Mouse (Mus musculus): ENCODE measurements at regions not wholly inside any gene's neighbourhood (a gene's known extent, or its start where the extent isn't known, plus 50 kb on each side); places are given as distances from the start of the nearest gene placed in this dataset.

DNA sequence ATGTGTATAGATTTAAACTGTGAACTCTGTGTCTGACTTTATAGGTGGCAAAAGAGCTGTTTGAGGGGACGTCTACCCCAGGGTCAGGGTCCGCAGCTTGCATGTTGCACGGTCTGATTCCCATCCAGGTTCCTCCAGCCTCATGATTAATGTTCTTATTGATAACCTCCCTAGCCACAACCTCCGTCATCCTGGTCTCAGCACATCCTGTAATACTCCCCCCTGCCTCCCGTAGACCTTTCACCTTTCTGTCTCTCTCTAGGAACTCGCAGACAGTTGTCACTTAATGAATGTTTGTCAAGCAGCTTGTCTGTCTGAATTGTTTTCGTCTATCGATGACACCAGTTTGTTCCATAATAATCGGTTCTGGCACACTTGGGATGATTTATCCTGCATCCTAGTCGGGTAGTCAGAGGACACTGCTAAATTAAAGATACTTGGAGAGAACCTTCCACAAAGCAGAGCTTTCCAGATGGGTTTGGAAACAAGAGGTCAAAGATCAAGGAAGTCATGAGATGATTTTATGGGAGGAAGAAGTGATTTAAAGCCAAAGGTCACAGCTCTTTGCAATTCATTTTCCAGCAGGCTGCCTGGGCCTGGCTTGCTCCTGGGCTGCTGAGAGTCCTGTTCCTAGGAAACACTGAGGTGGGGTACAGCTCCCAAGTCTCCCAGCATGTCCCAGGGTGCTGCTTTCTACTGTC, 435.9 kb downstream of the Prdm2 start:
- no peak for DNase-seq (ENCODE audit: low spot score in 2 of 2)

- DNase-seq (ENCODE audit: low spot score in 2 of 2) = no peak
Observed at GRCm38 (mm10) chr4:142775023-142775422, 437.8 kb downstream of the Prdm2 start.

DNA sequence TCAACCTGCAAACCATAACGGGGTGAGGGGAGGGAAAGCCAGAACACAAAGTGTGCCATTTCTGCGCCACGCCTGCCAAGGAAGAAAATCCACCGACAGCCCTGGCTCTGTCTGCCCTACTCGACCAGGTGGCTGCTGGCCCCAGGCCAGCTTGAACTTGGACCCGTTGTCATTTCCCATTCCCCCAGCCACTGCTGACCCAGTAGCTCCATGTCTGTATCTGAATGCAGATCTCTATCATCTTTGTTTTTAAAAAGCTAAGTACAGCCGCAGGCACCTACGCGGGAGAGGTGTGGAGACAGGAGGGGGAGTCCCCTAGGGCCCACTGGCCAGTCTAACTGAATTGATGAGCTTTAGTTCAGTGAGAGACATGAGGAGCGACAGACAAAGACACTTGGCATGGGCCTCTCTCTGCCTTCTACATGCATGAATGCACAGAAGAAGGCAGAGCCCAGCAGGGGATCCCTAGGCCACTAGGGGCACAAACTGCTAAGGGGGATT, 439.1 kb downstream of the Prdm2 start:
- DNase-seq (ENCODE audit: low spot score in 2 of 2) = no peak

DNA sequence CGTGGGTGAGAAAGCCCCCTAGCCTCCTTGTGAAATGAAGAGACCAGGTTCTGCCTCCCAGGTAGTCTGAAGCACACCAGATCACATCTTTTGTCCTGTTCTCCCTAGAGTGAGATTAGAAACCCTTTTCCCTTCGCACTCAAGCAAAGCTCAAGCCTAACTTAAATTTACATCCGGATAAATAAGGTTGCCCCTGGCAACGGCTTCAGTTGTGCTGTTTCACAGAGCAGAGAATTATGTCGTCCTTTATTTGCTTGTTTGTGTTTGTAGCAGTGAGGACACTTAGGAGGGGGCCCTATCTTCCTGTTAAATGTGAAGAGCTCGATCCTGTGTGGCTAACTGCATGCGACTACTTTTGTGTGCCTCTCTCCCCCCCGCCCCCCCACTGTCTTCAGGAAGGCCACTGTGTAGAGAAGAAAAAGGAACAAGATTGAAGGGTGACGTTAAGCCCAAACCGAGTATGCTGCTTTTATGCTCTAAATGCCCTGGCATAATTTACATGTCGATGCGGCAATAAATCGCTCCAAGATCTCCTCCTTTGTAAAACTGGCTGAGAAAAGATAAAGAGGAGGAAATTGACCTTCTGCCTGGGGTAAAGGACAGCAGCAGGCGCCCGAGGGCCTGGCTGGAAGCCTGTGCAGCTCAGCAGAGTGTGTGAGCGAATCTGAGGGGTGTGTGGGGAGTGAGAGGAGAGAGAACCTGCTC, 439.9 kb downstream of the Prdm2 start:
- peak; percentile 17 to 21 for DNase-seq (ENCODE audit: low spot score in 2 of 2)

- DNase-seq (ENCODE audit: low spot score in 2 of 2) = no peak
Observed at GRCm38 (mm10) chr4:142771520-142772150, 441.2 kb downstream of the Prdm2 start.

GRCm38 (mm10) chr4:142770177-142770576, 442.6 kb downstream of the Prdm2 start:
- no peak for DNase-seq (ENCODE audit: low spot score in 2 of 2)

DNA sequence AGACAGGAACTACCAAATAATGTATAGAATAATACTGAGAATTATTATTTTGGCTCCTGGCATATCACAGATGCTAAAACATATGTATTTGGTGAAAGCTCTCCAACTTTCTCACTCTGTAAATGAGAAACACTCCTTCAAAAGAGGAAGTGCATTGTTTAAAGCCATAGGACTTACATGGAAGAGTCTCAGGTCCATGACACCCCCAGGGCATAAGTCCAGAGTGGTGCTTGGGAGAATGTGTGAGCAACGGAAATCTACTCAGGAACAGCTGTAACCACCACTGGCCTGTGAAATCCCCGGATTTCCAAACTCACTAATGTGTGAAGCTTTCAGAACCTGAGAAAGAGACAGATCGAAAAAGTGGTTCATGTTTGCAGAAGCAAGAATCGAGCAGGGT, 445.1 kb downstream of the Prdm2 start:
- peak in 1 of 2 experiments; percentile 5 for DNase-seq (ENCODE audit: low spot score in 2 of 2)

DNA sequence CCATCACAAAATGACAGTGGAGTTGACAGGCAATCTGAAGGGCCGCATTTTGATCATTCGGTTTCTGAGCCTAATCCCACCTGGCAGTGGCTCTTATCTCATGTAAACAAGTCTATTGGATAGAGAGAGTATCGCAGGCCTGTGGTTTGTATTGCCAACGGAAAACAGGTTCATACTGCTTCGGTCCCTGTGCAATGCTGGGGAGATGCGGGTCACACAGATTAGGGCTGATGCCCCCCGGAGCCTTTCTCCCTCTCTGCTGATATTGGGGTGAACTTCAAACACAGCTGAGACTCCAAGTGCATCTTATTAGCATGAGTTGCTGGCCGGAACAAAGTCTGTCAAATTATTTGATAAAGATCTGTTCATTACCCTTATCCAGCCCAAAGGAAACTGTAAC, 451.2 kb downstream of the Prdm2 start:
- no peak for DNase-seq (ENCODE audit: low spot score in 2 of 2)

DNA sequence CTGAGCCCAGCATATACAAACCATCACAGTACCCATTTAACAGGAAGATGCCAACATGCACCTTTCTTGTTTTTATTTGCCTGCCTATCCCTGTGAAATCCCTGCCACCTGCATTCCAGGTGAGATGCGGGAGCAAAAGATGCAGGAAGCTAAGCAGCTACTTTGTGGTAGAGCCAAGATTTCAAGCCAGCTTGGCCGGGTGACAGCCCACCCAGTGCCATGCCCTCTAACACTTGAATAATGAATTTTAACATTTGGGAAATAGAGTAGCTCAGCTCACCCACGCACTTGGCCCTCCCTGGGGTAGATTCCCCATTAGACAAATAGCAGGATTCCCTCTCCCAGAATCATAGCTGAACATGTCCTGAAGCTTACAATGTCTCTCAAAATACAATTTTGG, 454.7 kb downstream of the Prdm2 start:
- DNase-seq (ENCODE audit: low spot score in 2 of 2) = no peak

GRCm38 (mm10) chr4:142756332-142756731, 456.5 kb downstream of the Prdm2 start:
- peak; percentile 17 to 39 for DNase-seq (ENCODE audit: low spot score in 2 of 2)

DNA sequence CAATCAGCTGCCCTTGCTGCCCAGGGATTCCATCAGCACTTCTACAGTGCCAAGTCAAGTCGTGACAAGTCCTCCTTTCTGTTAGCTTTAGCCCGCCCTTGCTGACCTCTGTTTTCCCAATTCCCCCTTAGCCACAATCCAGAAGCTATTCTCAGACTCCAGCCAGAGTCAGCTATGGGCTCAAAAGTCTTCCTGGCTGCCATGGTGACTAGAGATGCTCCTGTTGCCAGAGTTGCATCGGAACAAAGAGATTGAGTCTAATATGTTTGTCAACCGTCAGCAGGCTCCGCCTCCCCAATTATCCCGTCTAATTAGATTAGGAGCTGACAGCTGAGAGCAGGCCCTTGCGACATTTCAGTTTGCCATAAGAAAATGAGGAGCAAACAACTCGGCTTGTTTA, 462.9 kb downstream of the Prdm2 start:
- no peak for DNase-seq (ENCODE audit: low spot score in 2 of 2)

DNA sequence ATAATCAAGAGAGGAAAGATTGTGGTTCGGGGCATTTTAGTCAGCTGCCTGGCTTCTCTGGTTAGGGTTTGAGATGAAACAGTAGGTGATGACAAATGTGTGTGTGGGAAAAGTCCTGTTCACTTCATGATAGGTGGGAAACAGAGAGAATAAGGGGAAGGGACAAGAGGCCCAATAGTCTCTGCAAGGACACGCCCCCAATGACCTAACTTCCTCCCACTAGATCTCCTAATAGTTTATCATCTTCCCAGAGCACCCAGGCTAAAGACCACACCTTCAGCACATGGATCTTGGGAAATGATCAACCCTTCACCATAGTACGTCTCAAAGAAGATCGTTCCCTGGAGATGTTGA, 484.3 kb upstream of the Kazn start:
- no peak for DNase-seq (ENCODE audit: low spot score in 2 of 2)

DNA sequence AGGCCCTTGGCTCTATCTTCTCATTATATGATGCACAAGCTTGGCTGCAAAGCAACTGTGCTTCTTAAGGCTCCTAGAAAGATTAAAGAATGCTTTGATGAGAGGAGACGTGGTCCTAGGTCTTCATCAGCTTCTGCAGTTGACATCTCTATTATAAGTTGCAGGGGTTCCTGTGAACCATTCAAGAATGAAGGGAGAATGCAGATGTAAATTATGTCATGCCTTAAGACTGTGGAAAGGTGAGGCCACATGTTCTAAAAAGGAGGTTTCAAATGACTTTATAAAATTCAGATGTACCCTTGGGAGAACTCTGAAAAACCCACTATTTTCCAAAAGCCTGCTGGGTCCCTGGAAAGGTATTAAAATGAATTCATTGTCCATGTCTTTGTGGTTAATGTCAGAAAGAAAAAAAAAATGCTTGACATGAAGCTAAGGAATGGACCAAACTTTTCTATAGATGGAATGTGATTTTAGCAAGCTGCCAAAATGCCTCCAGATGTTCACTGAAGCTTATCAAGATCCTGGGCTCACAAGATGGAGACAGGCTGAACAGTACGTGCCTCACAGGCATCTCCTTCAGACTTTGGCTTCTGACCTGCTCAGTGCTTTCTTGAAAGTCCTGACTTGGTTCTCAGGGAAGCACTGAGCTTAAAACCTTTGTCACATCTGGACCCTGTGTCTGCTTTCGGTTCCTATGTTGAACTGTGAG, 483.8 kb upstream of the Kazn start:
- no peak for DNase-seq (ENCODE audit: low spot score in 2 of 2)

DNA sequence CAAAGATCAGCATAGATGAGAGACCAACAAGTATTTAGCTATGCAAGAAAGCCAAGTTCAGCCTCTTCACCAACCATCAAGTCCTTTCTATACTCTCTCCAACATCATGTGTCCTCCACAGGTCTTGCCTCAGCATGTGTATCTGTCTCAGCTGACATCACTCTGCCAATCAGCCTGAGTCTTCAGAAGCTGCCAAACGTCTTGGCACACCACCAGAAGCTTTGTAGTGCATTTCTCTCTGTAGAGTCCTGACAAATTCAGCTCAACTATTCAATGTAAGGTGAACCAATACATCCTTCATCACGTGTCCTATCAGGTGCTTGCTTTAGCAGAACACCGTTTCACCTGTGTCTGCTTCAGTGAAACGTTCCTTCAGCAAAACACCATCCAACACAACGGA, 462.4 kb upstream of the Kazn start:
- no peak for DNase-seq (ENCODE audit: low spot score in 2 of 2)

- no peak for DNase-seq (ENCODE audit: low spot score in 2 of 2)
Observed at GRCm38 (mm10) chr4:142694926-142695325, 455.7 kb upstream of the Kazn start.

DNA sequence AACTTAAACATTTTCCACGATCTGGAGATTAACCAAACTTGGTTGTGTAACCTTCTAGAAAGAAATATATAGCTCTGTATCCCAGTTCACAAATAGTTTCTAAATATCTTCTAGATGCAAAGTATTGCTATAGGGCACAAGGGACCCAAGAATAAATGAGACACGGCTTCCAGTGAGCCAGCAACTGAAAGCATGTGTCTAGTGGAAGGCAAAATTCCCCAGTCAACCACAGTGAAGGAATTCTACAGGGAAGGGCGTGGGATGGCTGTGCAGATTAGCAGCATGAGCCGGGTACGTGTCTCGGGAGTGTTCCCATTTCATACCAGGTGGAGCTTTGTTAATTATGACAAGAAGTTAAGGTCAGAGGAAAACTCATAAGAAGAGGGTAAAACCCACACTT, 449.0 kb upstream of the Kazn start:
- DNase-seq (ENCODE audit: low spot score in 2 of 2) = no peak

GRCm38 (mm10) chr4:142677426-142677825, 438.2 kb upstream of the Kazn start:
- no peak for DNase-seq (ENCODE audit: low spot score in 2 of 2)

DNA sequence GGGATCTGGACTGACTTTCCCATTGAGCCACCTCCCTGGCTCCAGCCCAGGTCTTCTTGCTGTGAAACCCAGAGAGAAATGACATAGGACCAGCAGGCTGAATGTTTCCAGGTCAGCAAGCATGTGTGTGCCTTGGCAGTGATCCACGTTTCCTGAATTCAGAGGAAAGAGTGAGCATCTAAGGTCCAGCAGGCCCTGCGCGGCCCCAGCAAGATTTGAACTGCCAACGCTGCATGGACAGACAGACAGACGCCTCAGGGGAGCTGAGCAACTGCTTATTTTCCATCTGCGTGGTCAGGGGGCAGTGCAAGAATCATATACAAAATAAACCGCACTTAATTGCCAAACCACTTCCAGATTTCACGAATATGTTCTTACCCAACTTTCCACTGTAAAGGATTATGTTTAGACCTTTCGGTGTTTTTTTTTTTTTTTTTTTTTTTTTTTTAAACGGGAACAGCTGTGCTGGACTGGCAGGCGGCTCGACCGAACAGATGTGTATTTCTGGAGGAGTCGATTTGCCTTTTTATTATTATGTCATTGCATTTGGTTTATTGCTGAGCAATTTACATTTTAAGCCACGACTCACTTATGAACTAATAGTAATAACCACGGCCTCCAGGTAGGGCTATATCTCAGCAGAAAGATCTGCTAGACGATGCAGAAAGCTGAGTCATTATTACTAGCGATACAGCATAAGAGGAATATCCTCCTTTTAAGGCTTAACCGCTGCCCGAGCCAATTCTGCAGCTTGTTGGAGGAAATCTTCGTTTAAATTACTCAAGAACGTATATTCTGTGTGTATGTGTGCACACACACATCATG, 435.7 kb upstream of the Kazn start:
- no peak for DNase-seq (ENCODE audit: low spot score in 2 of 2)

GRCm38 (mm10) chr4:142671872-142672458, 432.8 kb upstream of the Kazn start:
- DNase-seq (ENCODE audit: low spot score in 2 of 2) = no peak

DNA sequence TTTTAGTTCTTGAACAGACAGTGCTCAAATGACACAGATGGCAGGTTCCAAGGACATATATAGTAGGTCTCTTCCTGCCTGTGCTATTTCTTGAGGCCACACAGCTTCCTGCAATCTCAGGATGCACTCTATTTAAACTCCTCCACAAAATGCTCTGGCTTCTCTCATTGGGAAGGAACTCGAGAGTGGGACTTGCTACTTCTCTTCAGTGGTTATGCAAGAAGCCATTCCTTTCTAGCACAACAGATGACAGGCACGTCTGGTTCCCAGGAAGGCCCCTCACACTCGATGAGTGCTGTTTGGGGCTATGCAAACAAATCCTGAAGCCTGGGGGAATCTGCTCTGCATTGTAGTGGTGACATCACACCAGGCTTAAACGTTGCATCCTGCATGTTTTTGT, 425.6 kb upstream of the Kazn start:
- DNase-seq (ENCODE audit: low spot score in 2 of 2) = peak; percentile 21 to 41

GRCm38 (mm10) chr4:142658156-142658555, 419.0 kb upstream of the Kazn start:
- peak in 1 of 2 experiments; percentile 20 for DNase-seq (ENCODE audit: low spot score in 2 of 2)
